Mouse (Mus musculus): Measurements from ENCODE around the gene Ndufaf3. TPM values are rescaled to one million over a fixed set of nuclear protein-coding genes. Genes with fewer than 3 reads are reported as not detected.

Ndufaf3 gene
- polyA plus RNA-seq, 1 experiment from 2014 or later, result 52.1 TPM

- ATAC-seq (ENCODE audit: insufficient read depth, low FRiP score, low TSS enrichment), result no peak
- no peak overlapping the region for H3K9ac ChIP-seq (ENCODE audit: low read length)
- H3K27ac ChIP-seq (ENCODE audit: low read depth, low read length), result no peak overlapping the region
- H3K27me3 ChIP-seq (ENCODE audit: control insufficient read depth, insufficient read depth, low read length), result no peaks in the 10 kb centered on the region
- H3K4me3 ChIP-seq (ENCODE audit: low read depth, low read length), result peak overlapping the region; percentile 62; the same call in 1 of the 2 replicates
- H3K4me2 ChIP-seq (ENCODE audit: low read depth), result peak overlapping the region; percentile 99; the same call in 1 of the 2 replicates
- H3K9me3 ChIP-seq (ENCODE audit: control insufficient read depth, low read length), result no peaks in the 10 kb centered on the region
- H3K4me1 ChIP-seq (ENCODE audit: control insufficient read depth, insufficient read depth, low read length), result peaks cover 24% of the 10 kb centered on the region
- peaks cover 25% of the 10 kb centered on the region for H3K36me3 ChIP-seq (ENCODE audit: control insufficient read depth, insufficient read depth, low read length)
- WGBS, result 84% methylated on average over 17 of the region's 17 CpGs
- DNase-seq (ENCODE audit: low spot score), result no peak
Measured at GRCm38 (mm10) chr9:108568511-108568921, 1.3 kb upstream of the Ndufaf3 start.

- no peaks in the 10 kb centered on the region for H3K27me3 ChIP-seq (ENCODE audit: control insufficient read depth, insufficient read depth, low read length)
- H3K9ac ChIP-seq (ENCODE audit: low read length), result peak overlapping the region; percentile 73
- H3K27ac ChIP-seq (ENCODE audit: low read depth, low read length), result peak overlapping the region; percentile 6; the same call in 1 of the 2 replicates
- H3K9me3 ChIP-seq (ENCODE audit: control insufficient read depth, low read length), result no peaks in the 10 kb centered on the region
- H3K4me2 ChIP-seq (ENCODE audit: low read depth), result peak overlapping the region; percentile 99
- DNase-seq (ENCODE audit: low spot score) (no peak), ATAC-seq (ENCODE audit: insufficient read depth, low FRiP score, low TSS enrichment) (no peak)
- H3K4me3 ChIP-seq (ENCODE audit: low read depth, low read length), result peak overlapping the region; percentile 62
- 11% methylated on average over 18 of the region's 18 CpGs for WGBS
- H3K36me3 ChIP-seq (ENCODE audit: control insufficient read depth, insufficient read depth, low read length), result peaks cover 21% of the 10 kb centered on the region
- H3K4me1 ChIP-seq (ENCODE audit: control insufficient read depth, insufficient read depth, low read length), result peaks cover 24% of the 10 kb centered on the region
Measured at GRCm38 (mm10) chr9:108567931-108568419, 741 bp upstream of the Ndufaf3 start.

GRCm38 (mm10) chr9:108565881-108566814, 1.1 kb downstream of the Ndufaf3 start:
- H3K4me2 ChIP-seq (ENCODE audit: low read depth), result peak overlapping the region; percentile 99
- H3K4me1 ChIP-seq (ENCODE audit: control insufficient read depth, insufficient read depth, low read length), result peaks cover 28% of the 10 kb centered on the region
- H3K36me3 ChIP-seq (ENCODE audit: control insufficient read depth, insufficient read depth, low read length), result peaks cover 7% of the 10 kb centered on the region
- peak overlapping the region; percentile 63; the same call in 1 of the 2 replicates for H3K27ac ChIP-seq (ENCODE audit: low read depth, low read length)
- H3K27me3 ChIP-seq (ENCODE audit: control insufficient read depth, insufficient read depth, low read length), result no peaks in the 10 kb centered on the region
- H3K9me3 ChIP-seq (ENCODE audit: control insufficient read depth, low read length), result no peaks in the 10 kb centered on the region
- no peak for DNase-seq (ENCODE audit: low spot score)
- 13% methylated on average over 35 of the region's 35 CpGs for WGBS
- ATAC-seq (ENCODE audit: insufficient read depth, low FRiP score, low TSS enrichment), result no peak
- H3K9ac ChIP-seq (ENCODE audit: low read length), result peak overlapping the region; percentile 73
- H3K4me3 ChIP-seq (ENCODE audit: low read depth, low read length), result peak overlapping the region; percentile 62

- H3K9ac ChIP-seq (ENCODE audit: low read length), result no peak overlapping the region
- H3K4me2 ChIP-seq (ENCODE audit: low read depth), result no peak overlapping the region
- H3K9me3 ChIP-seq (ENCODE audit: control insufficient read depth, low read length), result no peaks in the 10 kb centered on the region
- DNase-seq (ENCODE audit: low spot score) (no peak), ATAC-seq (ENCODE audit: insufficient read depth, low FRiP score, low TSS enrichment) (no peak)
- no peaks in the 10 kb centered on the region for H3K27me3 ChIP-seq (ENCODE audit: control insufficient read depth, insufficient read depth, low read length)
- H3K36me3 ChIP-seq (ENCODE audit: control insufficient read depth, insufficient read depth, low read length), result peaks cover 7% of the 10 kb centered on the region
- WGBS, result 88% methylated on average over 7 of the region's 7 CpGs
- no peak overlapping the region for H3K4me3 ChIP-seq (ENCODE audit: low read depth, low read length)
- no peak overlapping the region for H3K27ac ChIP-seq (ENCODE audit: low read depth, low read length)
- H3K4me1 ChIP-seq (ENCODE audit: control insufficient read depth, insufficient read depth, low read length), result peaks cover 16% of the 10 kb centered on the region
Measured at GRCm38 (mm10) chr9:108564131-108564530, 3.1 kb downstream of the Ndufaf3 start.

GRCm38 (mm10) chr9:108563671-108564070, 3.6 kb downstream of the Ndufaf3 start:
- peaks cover 10% of the 10 kb centered on the region for H3K36me3 ChIP-seq (ENCODE audit: control insufficient read depth, insufficient read depth, low read length)
- no peak overlapping the region for H3K27ac ChIP-seq (ENCODE audit: low read depth, low read length)
- ATAC-seq (ENCODE audit: insufficient read depth, low FRiP score, low TSS enrichment) (no peak), DNase-seq (ENCODE audit: low spot score) (no peak)
- no peaks in the 10 kb centered on the region for H3K27me3 ChIP-seq (ENCODE audit: control insufficient read depth, insufficient read depth, low read length)
- peaks cover 15% of the 10 kb centered on the region for H3K4me1 ChIP-seq (ENCODE audit: control insufficient read depth, insufficient read depth, low read length)
- no peak overlapping the region for H3K4me3 ChIP-seq (ENCODE audit: low read depth, low read length)
- WGBS, result 91% methylated on average over 8 of the region's 8 CpGs
- no peaks in the 10 kb centered on the region for H3K9me3 ChIP-seq (ENCODE audit: control insufficient read depth, low read length)
- no peak overlapping the region for H3K9ac ChIP-seq (ENCODE audit: low read length)
- H3K4me2 ChIP-seq (ENCODE audit: low read depth), result no peak overlapping the region

- Histone ChIP-seq H3K27me3 (ENCODE audit: control insufficient read depth, insufficient read depth, low read length) (no peaks in the 10 kb centered on the region), H3K27ac (ENCODE audit: low read depth, low read length) (peak within 1 kb of the TSS; percentile 21; the same call in 1 of the 2 replicates), H3K9me3 (ENCODE audit: control insufficient read depth, low read length) (no peaks in the 10 kb centered on the region), H3K4me3 (ENCODE audit: low read depth, low read length) (peak within 1 kb of the TSS; percentile 51), H3K4me1 (ENCODE audit: control insufficient read depth, insufficient read depth, low read length) (peaks cover 4% of the 10 kb centered on the region), H3K9ac (ENCODE audit: low read length) (peak within 1 kb of the TSS; percentile 69), H3K4me2 (ENCODE audit: low read depth) (peak within 1 kb of the TSS; percentile 81), H3K36me3 (ENCODE audit: control insufficient read depth, insufficient read depth, low read length) (peaks cover 26% of the 10 kb centered on the region)
- DNase-seq (ENCODE audit: low spot score), result peak; percentile 97
- ATAC-seq (ENCODE audit: insufficient read depth, low FRiP score, low TSS enrichment), result peak; percentile 98
- WGBS, result under 1% methylated on average over 47 of the region's 53 CpGs
Measured at GRCm38 (mm10) chr9:108560227-108560841, 6.9 kb downstream of the Ndufaf3 start, which contains the start of gene Impdh2. Gene Impdh2 (plus strand): TSS chr9:108560286.

- Histone ChIP-seq H3K9ac (ENCODE audit: low read length) (no peak overlapping the region), H3K4me1 (ENCODE audit: control insufficient read depth, insufficient read depth, low read length) (peaks cover 4% of the 10 kb centered on the region), H3K36me3 (ENCODE audit: control insufficient read depth, insufficient read depth, low read length) (peaks cover 24% of the 10 kb centered on the region), H3K27ac (ENCODE audit: low read depth, low read length) (no peak overlapping the region), H3K4me2 (ENCODE audit: low read depth) (no peak overlapping the region), H3K27me3 (ENCODE audit: control insufficient read depth, insufficient read depth, low read length) (no peaks in the 10 kb centered on the region), H3K9me3 (ENCODE audit: control insufficient read depth, low read length) (no peaks in the 10 kb centered on the region), H3K4me3 (ENCODE audit: low read depth, low read length) (no peak overlapping the region)
- ATAC-seq (ENCODE audit: insufficient read depth, low FRiP score, low TSS enrichment) (no peak), DNase-seq (ENCODE audit: low spot score) (no peak)
- WGBS, result 90% methylated on average over 4 of the region's 4 CpGs
Measured at GRCm38 (mm10) chr9:108559169-108559568, 8.1 kb downstream of the Ndufaf3 start.

- Histone ChIP-seq H3K4me2 (ENCODE audit: low read depth) (no peak overlapping the region), H3K9me3 (ENCODE audit: control insufficient read depth, low read length) (no peaks in the 10 kb centered on the region), H3K4me1 (ENCODE audit: control insufficient read depth, insufficient read depth, low read length) (no peaks in the 10 kb centered on the region), H3K27me3 (ENCODE audit: control insufficient read depth, insufficient read depth, low read length) (no peaks in the 10 kb centered on the region), H3K9ac (ENCODE audit: low read length) (no peak overlapping the region), H3K36me3 (ENCODE audit: control insufficient read depth, insufficient read depth, low read length) (peaks cover 31% of the 10 kb centered on the region), H3K4me3 (ENCODE audit: low read depth, low read length) (no peak overlapping the region), H3K27ac (ENCODE audit: low read depth, low read length) (no peak overlapping the region)
- DNase-seq (ENCODE audit: low spot score) (no peak), ATAC-seq (ENCODE audit: insufficient read depth, low FRiP score, low TSS enrichment) (no peak)
- WGBS, result 88% methylated on average over 1 of the region's 1 CpGs
Measured at GRCm38 (mm10) chr9:108546875-108547274, 20.4 kb downstream of the Ndufaf3 start.

Data from neural tube, embryonic 11.5 days (tissue).